Comparison of ENCODE assay signal across 8 mouse cellular contexts in the genomic region with DNA sequence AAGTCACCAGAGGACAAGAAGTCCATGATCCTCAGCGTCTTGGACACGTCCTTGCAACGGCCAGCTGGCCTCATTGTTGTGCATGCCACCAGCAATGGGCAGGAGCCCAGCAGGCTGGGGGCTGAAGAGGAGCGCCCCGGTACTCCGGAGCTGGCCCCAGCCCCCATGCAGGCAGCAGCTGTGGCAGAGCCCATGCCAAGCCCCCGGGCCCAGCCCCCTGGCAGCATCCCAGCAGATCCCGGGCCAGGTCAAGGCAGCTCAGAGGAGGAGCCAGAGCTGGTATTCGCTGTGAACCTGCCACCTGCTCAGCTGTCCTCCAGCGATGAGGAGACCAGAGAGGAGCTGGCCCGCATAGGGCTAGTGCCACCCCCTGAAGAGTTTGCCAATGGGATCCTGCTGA. TPM values are rescaled to one million over a fixed set of nuclear protein-coding genes. Genes with fewer than 3 reads are reported as not detected.
A peak's percentile ranks its signal among the peaks of the same experiment; 100 is the strongest.
DNase-seq lines count a peak whose midpoint lies in the region; ATAC-seq lines count a peak whose summit lies in the region.

No protein-coding gene starts in this region.

- peak overlapping the region; percentile 84 for H3K4me2 ChIP-seq in kidney, embryonic 15.5 days
- peak overlapping the region; percentile 45 for H3K4me2 ChIP-seq in hindbrain, embryonic 16.5 days (ENCODE audit: low read length)

- H3K27ac ChIP-seq in kidney, embryonic 15.5 days = no peak overlapping the region
- H3K27ac ChIP-seq in hindbrain, embryonic 16.5 days (ENCODE audit: low read depth, low read length) = peak overlapping the region; percentile 56; the same call in 1 of the 2 replicates

- H3K9me3 ChIP-seq in kidney, embryonic 15.5 days (replicated peaks) = no peaks in the 10 kb centered on the region
- no peaks in the 10 kb centered on the region for H3K9me3 ChIP-seq in hindbrain, embryonic 16.5 days (ENCODE audit: control insufficient read depth, low read length)

- DNase-seq in kidney, postnatal 10 days = no peak
- peak; percentile 75 for DNase-seq in Muller cell, postnatal 12 days (ENCODE audit: inconsistent ontology term)
- DNase-seq in cerebellum, postnatal 10 days = peak; percentile 99
- DNase-seq in urinary bladder, adult 18-20 months (ENCODE audit: low spot score in 2 of 2) = no peak
- DNase-seq in urinary bladder, postnatal 25 days (ENCODE audit: low spot score) = no peak
- DNase-seq in gastrocnemius, adult 8-10 months (ENCODE audit: low spot score in 2 of 2) = no peak

- H3K4me3 ChIP-seq in kidney, embryonic 15.5 days (replicated peaks) = peak overlapping the region; percentile 44
- peak overlapping the region; percentile 8; the same call in 1 of the 2 replicates for H3K4me3 ChIP-seq in hindbrain, embryonic 16.5 days (ENCODE audit: low read length)

- H3K9ac ChIP-seq in kidney, embryonic 15.5 days = no peak overlapping the region
- no peak overlapping the region; the same call in 1 of the 2 replicates for H3K9ac ChIP-seq in hindbrain, embryonic 16.5 days (ENCODE audit: low read depth, low read length)

- peaks cover 18% of the 10 kb centered on the region for H3K4me1 ChIP-seq in kidney, embryonic 15.5 days
- H3K4me1 ChIP-seq in hindbrain, embryonic 16.5 days (ENCODE audit: control insufficient read depth, insufficient read depth, low read depth, low read length) = peaks cover 16% of the 10 kb centered on the region; the same call in 1 of the 2 replicates

- peaks cover 29% of the 10 kb centered on the region for H3K27me3 ChIP-seq in kidney, embryonic 15.5 days
- 0 out of 2 replicates have a peak, but pooled peaks cover 3% of the 10 kb centered on the region for H3K27me3 ChIP-seq in hindbrain, embryonic 16.5 days (replicated peaks; ENCODE audit: control insufficient read depth, insufficient read depth, low read length)

- 39% methylated on average over 11 of the region's 11 CpGs for WGBS in kidney, embryonic 15.5 days
- 13% methylated on average over 10 of the region's 11 CpGs for WGBS in hindbrain, embryonic 16.5 days

- peaks cover 18% of the 10 kb centered on the region for H3K36me3 ChIP-seq in kidney, embryonic 15.5 days
- H3K36me3 ChIP-seq in hindbrain, embryonic 16.5 days (ENCODE audit: control insufficient read depth, insufficient read depth, low read length) = peaks cover 13% of the 10 kb centered on the region; the same call in 1 of the 2 replicates

- ATAC-seq in kidney, embryonic 15.5 days (replicated peaks; ENCODE audit: low FRiP score) = peak; percentile 18; the same call in 1 of the 2 replicates
- ATAC-seq in hindbrain, embryonic 16.5 days = peak; percentile 77

RNA-seq across cellular contexts. Expression of a gene that starts 19.3 kb away (rescaled TPM):
- 0.22 and 0.27 TPM in 2 replicates for polyA plus RNA-seq in kidney, embryonic 15.5 days (2015; fragmentation: Nextera tagmentation; extraction: Ambion mirVana)
- 0.75 and 0.93 TPM in 2 replicates for polyA plus RNA-seq in hindbrain, embryonic 16.5 days (2015; fragmentation: Nextera tagmentation; extraction: Ambion mirVana)
- under 1 TPM in 1 of 4 experiments, not detected in 3; 0.51 TPM for total RNA-seq in gastrocnemius, adult 8-10 months (2022)

RNA-seq across cellular contexts. Expression of a gene that starts 42.9 kb away (rescaled TPM):
- 53.9 and 55.9 TPM in 2 replicates for polyA plus RNA-seq in kidney, embryonic 15.5 days (2015; fragmentation: Nextera tagmentation; extraction: Ambion mirVana)
- polyA plus RNA-seq in hindbrain, embryonic 16.5 days (2015; fragmentation: Nextera tagmentation; extraction: Ambion mirVana) = 81.8 and 91.8 TPM in 2 replicates
- 1 to 10 TPM; 2.2 to 3.0 (median 2.6) TPM for total RNA-seq in gastrocnemius, adult 8-10 months (2022)

RNA-seq across cellular contexts. Expression of a gene that starts 49.4 kb away (rescaled TPM):
- polyA plus RNA-seq in kidney, embryonic 15.5 days (2015; fragmentation: Nextera tagmentation; extraction: Ambion mirVana) = 1.8 and 2.2 TPM in 2 replicates
- 7.7 and 8.4 TPM in 2 replicates for polyA plus RNA-seq in hindbrain, embryonic 16.5 days (2015; fragmentation: Nextera tagmentation; extraction: Ambion mirVana)
- total RNA-seq in gastrocnemius, adult 8-10 months (2022) = 10 to 100 TPM in 2 of 4 experiments, 1 to 10 TPM in 2; 5.9 to 11.7 (median 8.8) TPM

Comparison
In these comparisons a context has a peak if more than half of its experiments do, and no peak if none do; other contexts are left out.
1. DNase-seq: peak in Muller cell, postnatal 12 days (single experiment) and cerebellum, postnatal 10 days (2 of 2); none in kidney, postnatal 10 days (single experiment), urinary bladder, adult 18-20 months (0 of 2), urinary bladder, postnatal 25 days (single experiment) and gastrocnemius, adult 8-10 months (0 of 2).